Mouse (Mus musculus) kidney, embryonic 16.5 days (tissue): ENCODE data around the gene Cenpu. TPM values are rescaled to one million over a fixed set of nuclear protein-coding genes. Genes with fewer than 3 reads are reported as not detected.

Experiments used
- ATAC-seq: fragments of 200-750 bp; cut with Nextera tagmentation; 2 replicates; pipeline ENCODE4 v1.8.0; 2017; ENCODE audit warnings: moderate TSS enrichment; ENCODE audit not compliant: low FRiP score, low TSS enrichment
- H3K27ac ChIP-seq: fragments of 300-500 bp; sonication (generic); 2 replicates; pipeline ENCODE4 v1.5.1; 2014; ENCODE audit warnings: low read length
- H3K27me3 ChIP-seq: fragments of 300-500 bp; sonication (generic); 2 replicates; pipeline ENCODE4 v1.6.1; 2014; ENCODE audit warnings: low read length, control low read depth, mixed read lengths; ENCODE audit not compliant: insufficient read depth
- H3K36me3 ChIP-seq: fragments of 300-500 bp; sonication (generic); 2 replicates; pipeline ENCODE4 v1.6.1; 2014; ENCODE audit warnings: low read length, control low read depth, mixed read lengths; ENCODE audit not compliant: insufficient read depth
- H3K4me1 ChIP-seq: fragments of 300-500 bp; sonication (generic); 2 replicates; pipeline ENCODE4 v1.6.1; 2014; ENCODE audit warnings: low read length, control low read depth, mixed read lengths; ENCODE audit not compliant: insufficient read depth
- H3K4me2 ChIP-seq: fragments of 300-500 bp; sonication (generic); replicated peaks from 2 replicates; pipeline ENCODE4 v1.6.1; 2014; ENCODE audit warnings: low read depth, low read length
- H3K4me3 ChIP-seq: fragments of 300-500 bp; sonication (generic); 2 replicates; pipeline ENCODE4 v1.5.1; 2014; ENCODE audit warnings: mild to moderate bottlenecking, low read length
- H3K9ac ChIP-seq: fragments of 300-500 bp; sonication (generic); replicated peaks from 2 replicates; pipeline ENCODE4 v1.6.1; 2014; ENCODE audit warnings: low read length
- H3K9me3 ChIP-seq: fragments of 300-500 bp; sonication (generic); 2 replicates; pipeline ENCODE4 v1.6.1; 2016; ENCODE audit warnings: low read length, control low read depth
- WGBS: fragments of 180-500 bp; shearing (Covaris S2); extraction: QIAGEN DNeasy Blood & Tissue Kit; methylation state at CpG from one replicate; pipeline ENCODE4 v1.1.7; 2014; 5-methylcytosine and 5-hydroxymethylcytosine counted together
- polyA plus RNA-seq: library from polyadenylated mRNA; unstranded; fragments of >200 nt; fragmentation: Nextera tagmentation; extraction: Ambion mirVana; gene quantifications from 2 replicates; pipeline ENCODE4 v1.2.1, GENCODE M21; 2015

Gene Cenpu
- polyA plus RNA-seq, 1 experiment from 2014 or later, result 17.2 TPM

DNA sequence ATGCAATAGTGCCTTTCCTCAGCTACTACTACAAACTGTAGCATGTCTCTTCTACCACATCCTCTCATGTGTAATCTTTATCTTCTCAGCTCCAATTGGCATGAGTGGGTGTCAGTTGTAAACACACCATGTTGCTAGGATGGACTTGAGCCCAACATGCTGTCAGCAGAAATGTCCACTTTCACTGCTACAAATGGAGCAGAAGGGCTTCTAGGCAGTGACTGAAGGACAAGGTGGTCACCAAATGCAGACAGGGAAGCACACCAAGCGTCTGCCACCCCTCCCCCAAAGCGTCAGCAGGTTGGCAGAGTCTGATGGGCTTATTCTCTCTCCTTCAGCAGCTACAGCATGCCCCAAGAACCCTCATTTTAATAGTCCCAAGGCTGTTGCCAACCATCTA is 41.9 kb downstream of the Cenpu start:
- ATAC-seq, result no peak
- Histone ChIP-seq H3K27me3 (no peaks in the 10 kb centered on the region), H3K27ac (no peak overlapping the region), H3K9me3 (no peaks in the 10 kb centered on the region), H3K4me3 (no peak overlapping the region), H3K4me1 (no peaks in the 10 kb centered on the region), H3K4me2 (no peak overlapping the region), H3K36me3 (no peaks in the 10 kb centered on the region), H3K9ac (no peak overlapping the region)
- 81% methylated on average over 2 of the region's 2 CpGs for WGBS

- no peak for ATAC-seq
- H3K4me2 ChIP-seq, result no peak overlapping the region
- no peaks in the 10 kb centered on the region for H3K36me3 ChIP-seq
- H3K9ac ChIP-seq, result no peak overlapping the region
- H3K9me3 ChIP-seq, result no peaks in the 10 kb centered on the region
- no peak overlapping the region for H3K4me3 ChIP-seq
- H3K4me1 ChIP-seq, result no peaks in the 10 kb centered on the region
- no peak overlapping the region for H3K27ac ChIP-seq
- 71% methylated on average over 2 of the region's 2 CpGs for WGBS
- H3K27me3 ChIP-seq, result no peaks in the 10 kb centered on the region
Observed at GRCm38 (mm10) chr8:46595593-46595992, 43.8 kb downstream of the Cenpu start.

DNA sequence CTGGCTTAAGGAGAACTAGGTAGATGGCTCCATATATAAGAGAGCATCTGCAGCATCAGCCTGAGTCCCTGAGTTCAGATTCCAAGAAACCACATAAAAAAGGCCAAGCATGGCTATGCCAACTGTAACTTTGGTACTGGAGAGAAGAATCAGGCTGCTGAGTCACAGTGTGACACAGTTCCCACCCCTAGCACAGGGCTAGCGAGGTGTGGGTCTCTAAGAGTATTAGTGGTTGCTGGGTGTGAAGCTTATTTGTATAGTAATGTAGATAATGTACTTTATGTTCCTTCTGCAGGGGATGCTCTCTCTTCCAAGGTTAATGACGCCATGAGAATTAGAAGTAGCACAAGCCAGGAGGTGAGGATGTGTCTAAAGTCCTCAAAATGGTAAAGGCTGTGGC is 44.7 kb downstream of the Cenpu start:
- H3K27me3 ChIP-seq, result no peaks in the 10 kb centered on the region
- WGBS, result 86% methylated on average over 2 of the region's 2 CpGs
- H3K9me3 ChIP-seq, result no peaks in the 10 kb centered on the region

DNA sequence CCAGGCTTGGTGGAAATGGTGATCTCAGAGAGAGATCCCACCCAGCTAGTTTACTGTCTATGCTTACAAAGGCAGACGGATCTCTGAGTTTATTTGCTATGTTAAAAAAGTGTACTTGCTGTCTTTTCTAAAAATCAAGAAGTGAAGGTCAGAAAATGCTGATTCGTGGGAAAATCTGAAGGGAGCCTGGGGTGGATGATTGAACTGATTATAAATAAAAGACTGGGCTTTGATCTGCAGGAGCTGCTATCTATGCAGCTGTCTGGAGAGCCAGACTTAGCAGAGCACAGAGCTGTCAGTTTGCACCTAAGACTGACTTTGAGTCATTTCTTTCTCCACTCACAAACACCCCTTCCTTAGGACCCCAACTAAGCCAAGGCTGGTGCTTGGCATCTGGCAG is 45.6 kb downstream of the Cenpu start:
- Histone ChIP-seq H3K4me2 (no peak overlapping the region), H3K9me3 (no peaks in the 10 kb centered on the region), H3K9ac (no peak overlapping the region), H3K4me1 (peaks cover 7% of the 10 kb centered on the region), H3K36me3 (no peaks in the 10 kb centered on the region), H3K27me3 (no peaks in the 10 kb centered on the region), H3K4me3 (no peak overlapping the region), H3K27ac (no peak overlapping the region)
- no peak for ATAC-seq
- WGBS, result 75% methylated on average over 2 of the region's 2 CpGs

More for the DNA sequence above, 44.7 kb downstream of the Cenpu start:
- Histone ChIP-seq H3K36me3 (no peaks in the 10 kb centered on the region), H3K4me2 (no peak overlapping the region), H3K27ac (no peak overlapping the region), H3K4me1 (peaks cover 6% of the 10 kb centered on the region), H3K9ac (no peak overlapping the region), H3K4me3 (no peak overlapping the region)
- ATAC-seq, result no peak

DNA sequence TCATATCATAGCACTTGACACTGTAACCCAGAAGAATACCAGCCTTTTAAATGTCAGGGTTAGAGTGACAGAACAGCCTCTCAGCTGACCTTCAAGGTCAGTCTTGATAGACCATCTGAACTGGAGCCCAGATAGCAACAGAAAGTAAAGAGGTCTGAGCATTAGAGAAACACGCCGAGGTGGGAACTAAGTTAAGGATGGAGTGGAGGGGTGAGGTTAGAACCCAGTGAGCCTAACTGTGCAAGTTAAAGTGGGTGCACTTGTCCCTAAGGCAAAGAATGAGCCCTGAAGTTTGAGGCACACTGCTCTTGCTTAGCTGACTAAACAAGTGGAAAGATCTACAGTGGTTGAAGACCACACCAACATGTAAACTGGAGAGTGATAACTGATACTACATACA is 46.3 kb downstream of the Cenpu start:
- Histone ChIP-seq H3K36me3 (no peaks in the 10 kb centered on the region), H3K27me3 (no peaks in the 10 kb centered on the region), H3K4me1 (peaks cover 7% of the 10 kb centered on the region), H3K27ac (no peak overlapping the region), H3K4me2 (no peak overlapping the region), H3K9ac (no peak overlapping the region), H3K9me3 (no peaks in the 10 kb centered on the region), H3K4me3 (no peak overlapping the region)
- no peak for ATAC-seq
- 87% methylated on average over 2 of the region's 2 CpGs for WGBS

DNA sequence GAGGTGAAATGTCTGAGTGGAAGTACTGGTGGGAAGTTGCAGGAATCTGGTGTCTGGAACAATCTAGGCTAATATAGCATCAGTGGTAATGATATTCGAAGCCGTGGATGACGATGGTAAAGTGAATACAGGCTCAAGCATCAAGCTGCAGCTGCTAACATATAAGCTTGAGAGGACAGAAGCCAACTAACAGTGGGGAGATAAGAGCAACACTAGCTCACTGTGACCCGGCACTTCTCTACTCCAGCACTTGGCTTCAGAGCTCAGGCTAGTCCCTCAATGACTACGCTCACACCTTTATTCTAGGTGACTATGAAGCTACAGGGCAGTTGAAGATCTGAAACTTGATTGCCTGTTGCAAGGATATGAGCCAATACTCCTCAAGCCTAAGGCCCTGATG is 46.9 kb downstream of the Cenpu start:
- Histone ChIP-seq H3K27me3 (no peaks in the 10 kb centered on the region), H3K9ac (no peak overlapping the region), H3K36me3 (no peaks in the 10 kb centered on the region), H3K27ac (no peak overlapping the region), H3K4me2 (no peak overlapping the region), H3K4me3 (no peak overlapping the region), H3K9me3 (no peaks in the 10 kb centered on the region), H3K4me1 (peaks cover 7% of the 10 kb centered on the region)
- WGBS, result 97% methylated on average over 5 of the region's 5 CpGs
- ATAC-seq, result no peak

GRCm38 (mm10) chr8:46599314-46599904 is 47.6 kb downstream of the Cenpu start:
- Histone ChIP-seq H3K4me3 (no peak overlapping the region), H3K4me1 (peaks cover 7% of the 10 kb centered on the region), H3K36me3 (no peaks in the 10 kb centered on the region), H3K27me3 (no peaks in the 10 kb centered on the region), H3K9ac (no peak overlapping the region), H3K27ac (no peak overlapping the region), H3K4me2 (no peak overlapping the region), H3K9me3 (no peaks in the 10 kb centered on the region)
- WGBS, result 92% methylated on average over 7 of the region's 7 CpGs
- no peak for ATAC-seq

GRCm38 (mm10) chr8:46600959-46601707 is 49.3 kb downstream of the Cenpu start:
- Histone ChIP-seq H3K36me3 (no peaks in the 10 kb centered on the region), H3K4me1 (peaks cover 7% of the 10 kb centered on the region), H3K9me3 (no peaks in the 10 kb centered on the region), H3K4me3 (no peak overlapping the region), H3K27ac (no peak overlapping the region), H3K4me2 (no peak overlapping the region), H3K27me3 (no peaks in the 10 kb centered on the region), H3K9ac (no peak overlapping the region)
- no peak for ATAC-seq
- WGBS, result 49% methylated on average over 10 of the region's 10 CpGs

GRCm38 (mm10) chr8:46603587-46603986 is 51.8 kb downstream of the Cenpu start:
- no peaks in the 10 kb centered on the region for H3K9me3 ChIP-seq
- H3K27me3 ChIP-seq, result no peaks in the 10 kb centered on the region
- 88% methylated on average over 5 of the region's 5 CpGs for WGBS
- peaks cover 7% of the 10 kb centered on the region for H3K4me1 ChIP-seq
- H3K4me3 ChIP-seq, result no peak overlapping the region
- no peak for ATAC-seq
- H3K9ac ChIP-seq, result no peak overlapping the region
- H3K27ac ChIP-seq, result no peak overlapping the region
- H3K36me3 ChIP-seq, result peaks cover 9% of the 10 kb centered on the region; the same call in 1 of the 2 replicates
- H3K4me2 ChIP-seq, result no peak overlapping the region

GRCm38 (mm10) chr8:46606930-46607329 is 55.1 kb downstream of the Cenpu start:
- Histone ChIP-seq H3K4me1 (no peaks in the 10 kb centered on the region), H3K4me2 (no peak overlapping the region), H3K36me3 (peaks cover 16% of the 10 kb centered on the region; the same call in 1 of the 2 replicates), H3K9me3 (no peaks in the 10 kb centered on the region), H3K27me3 (no peaks in the 10 kb centered on the region), H3K9ac (no peak overlapping the region), H3K27ac (no peak overlapping the region), H3K4me3 (no peak overlapping the region)
- 90% methylated on average over 1 of the region's 1 CpGs for WGBS
- no peak for ATAC-seq
